Mouse (Mus musculus): ENCODE results near the gene Fbxl16. TPM values are rescaled to one million over a fixed set of nuclear protein-coding genes. Genes with fewer than 3 reads are reported as not detected.

Fbxl16 gene
- total RNA-seq (2022), result 100 to 1,000 TPM; 532 to 577 (median 554) TPM

GRCm38 (mm10) chr17:25808789-25809605 is at the start of gene Fbxl16:
Gene Fbxl16, plus strand, starts transcription at chr17:25809085.
- DNase-seq (ENCODE audit: low spot score in 2 of 2), result peak; percentile 86 to 87

GRCm38 (mm10) chr17:25760148-25760547 is 48.7 kb upstream of the Fbxl16 start:
- no peak for DNase-seq (ENCODE audit: low spot score in 2 of 2)

GRCm38 (mm10) chr17:25761561-25761970 is 47.3 kb upstream of the Fbxl16 start:
- no peak for DNase-seq (ENCODE audit: low spot score in 2 of 2)

- no peak for DNase-seq (ENCODE audit: low spot score in 2 of 2)
Observed at GRCm38 (mm10) chr17:25762591-25762990, 46.3 kb upstream of the Fbxl16 start.

GRCm38 (mm10) chr17:25765886-25766285 is 43.0 kb upstream of the Fbxl16 start:
- DNase-seq (ENCODE audit: low spot score in 2 of 2), result no peak

- DNase-seq (ENCODE audit: low spot score in 2 of 2), result no peak
Observed at GRCm38 (mm10) chr17:25769331-25769730, 39.6 kb upstream of the Fbxl16 start.

- peak; percentile 97 to 99 for DNase-seq (ENCODE audit: low spot score in 2 of 2)
Observed at GRCm38 (mm10) chr17:25773549-25774120, 35.2 kb upstream of the Fbxl16 start, which contains the start of gene Narfl. Gene Narfl, plus strand, starts transcription at chr17:25773776.

GRCm38 (mm10) chr17:25775318-25776062 is 33.4 kb upstream of the Fbxl16 start:
- DNase-seq (ENCODE audit: low spot score in 2 of 2), result no peak

GRCm38 (mm10) chr17:25777948-25778347 is 30.9 kb upstream of the Fbxl16 start:
- DNase-seq (ENCODE audit: low spot score in 2 of 2), result no peak

- no peak for DNase-seq (ENCODE audit: low spot score in 2 of 2)
Observed at GRCm38 (mm10) chr17:25781339-25781738, 27.5 kb upstream of the Fbxl16 start.

GRCm38 (mm10) chr17:25783086-25783485 is 25.8 kb upstream of the Fbxl16 start:
- DNase-seq (ENCODE audit: low spot score in 2 of 2), result no peak

GRCm38 (mm10) chr17:25783861-25784574 is 24.9 kb upstream of the Fbxl16 start:
- DNase-seq (ENCODE audit: low spot score in 2 of 2), result no peak

GRCm38 (mm10) chr17:25785281-25785745 is 23.6 kb upstream of the Fbxl16 start, which contains the start of gene Haghl:
Gene Haghl, minus strand, starts transcription at chr17:25785673.
- peak; percentile 94 to 98 for DNase-seq (ENCODE audit: low spot score in 2 of 2)

GRCm38 (mm10) chr17:25786280-25786679 is 22.6 kb upstream of the Fbxl16 start, which contains the start of gene Ccdc78:
Gene Ccdc78, plus strand, starts transcription at chr17:25786580.
- DNase-seq (ENCODE audit: low spot score in 2 of 2), result no peak

- DNase-seq (ENCODE audit: low spot score in 2 of 2), result no peak
Observed at GRCm38 (mm10) chr17:25786781-25787504, 21.9 kb upstream of the Fbxl16 start.

- no peak for DNase-seq (ENCODE audit: low spot score in 2 of 2)
Observed at GRCm38 (mm10) chr17:25791320-25791842, 17.5 kb upstream of the Fbxl16 start.

GRCm38 (mm10) chr17:25791843-25792527 is 16.9 kb upstream of the Fbxl16 start:
- peak in 1 of 2 experiments; percentile 85 for DNase-seq (ENCODE audit: low spot score in 2 of 2)

GRCm38 (mm10) chr17:25792615-25793014 is 16.3 kb upstream of the Fbxl16 start, which contains the start of gene Fam173a:
Gene Fam173a, minus strand, starts transcription at chr17:25792901.
- peak in 1 of 2 experiments; percentile 63 for DNase-seq (ENCODE audit: low spot score in 2 of 2)

GRCm38 (mm10) chr17:25794197-25794596 is 14.7 kb upstream of the Fbxl16 start:
- DNase-seq (ENCODE audit: low spot score in 2 of 2), result no peak
